9 mouse cellular contexts compared by ENCODE assay signal in the genomic region with DNA sequence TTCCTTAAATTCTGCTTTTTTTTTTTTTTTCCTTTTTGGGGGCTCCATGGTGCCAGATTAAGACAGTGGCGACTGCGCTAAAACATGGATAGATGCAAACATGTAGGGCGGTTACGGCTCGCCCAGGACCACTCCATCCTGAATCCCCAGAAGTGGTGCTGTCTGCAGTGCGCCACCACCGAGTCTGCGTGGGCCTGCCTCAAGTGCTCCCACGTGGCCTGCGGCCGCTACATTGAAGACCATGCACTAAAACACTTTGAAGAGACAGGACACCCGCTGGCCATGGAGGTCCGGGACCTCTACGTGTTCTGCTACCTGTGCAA. TPM values are rescaled to one million over a fixed set of nuclear protein-coding genes. Genes with fewer than 3 reads are reported as not detected.
DNase-seq lines count a peak whose midpoint lies in the region; ATAC-seq and TF ChIP-seq lines count a peak whose summit lies in the region.
"Had no signal": no experiment of that assay in that cellular context is flagged by ENCODE, and none has a peak within 500 bp of the region (broad histone marks: within the 10 kb centered on the region; RNA-seq: fewer than 3 reads in every experiment).

No protein-coding gene starts in this region.

- intact Hi-C loops in left cerebral cortex, adult 2 months (cut with DNase I): loop anchor here (5.0 kb wide), 2 partner anchors 45 to 160 kb away; no protein-coding TSS in a partner anchor

- peak overlapping the region; percentile 78 for H3K27ac ChIP-seq in left cerebral cortex, adult 2 months
- H3K27ac ChIP-seq in forebrain, embryonic 10.5 days: peak overlapping the region; percentile 69
- H3K27ac ChIP-seq in intestine, embryonic 15.5 days: no peak overlapping the region
- 0 out of 2 replicates have a peak overlapping the region, but pooled peaks have one; percentile 42 for H3K27ac ChIP-seq in neural tube, embryonic 13.5 days (replicated peaks)

- H3K27me3 ChIP-seq in forebrain, embryonic 10.5 days (ENCODE audit: poor library complexity, severe bottlenecking): peaks cover 49% of the 10 kb centered on the region
- H3K27me3 ChIP-seq in intestine, embryonic 15.5 days (replicated peaks): no peaks in the 10 kb centered on the region
- 0 out of 2 replicates have a peak, but pooled peaks cover 5% of the 10 kb centered on the region for H3K27me3 ChIP-seq in neural tube, embryonic 13.5 days

- peak; percentile 36; the same call in 1 of the 2 replicates for ATAC-seq in intestine, embryonic 15.5 days
- ATAC-seq in neural tube, embryonic 13.5 days (ENCODE audit: low read depth): peak; percentile 64; the same call in 1 of the 2 replicates

- WGBS in forebrain, embryonic 10.5 days: 9% methylated on average over 14 of the region's 14 CpGs
- 35% methylated on average over 14 of the region's 14 CpGs for WGBS in intestine, embryonic 15.5 days
- 9% methylated on average over 14 of the region's 14 CpGs for WGBS in neural tube, embryonic 13.5 days

- H3K4me3 ChIP-seq in left cerebral cortex, adult 2 months: peak overlapping the region; percentile 57
- peak overlapping the region; percentile 59 for H3K4me3 ChIP-seq in forebrain, embryonic 10.5 days
- H3K4me3 ChIP-seq in intestine, embryonic 15.5 days (replicated peaks): peak overlapping the region; percentile 39
- H3K4me3 ChIP-seq in neural tube, embryonic 13.5 days: peak overlapping the region; percentile 39

- TF ChIP-seq CTCF in left cerebral cortex, adult 2 months (IDR thresholded peaks at IDR 0.05): no peak

- peak overlapping the region; percentile 69 for H3K4me2 ChIP-seq in intestine, embryonic 15.5 days (replicated peaks)
- H3K4me2 ChIP-seq in neural tube, embryonic 13.5 days: peak overlapping the region; percentile 77

- no peaks in the 10 kb centered on the region for H3K9me3 ChIP-seq in forebrain, embryonic 10.5 days
- H3K9me3 ChIP-seq in intestine, embryonic 15.5 days: no peaks in the 10 kb centered on the region
- H3K9me3 ChIP-seq in neural tube, embryonic 13.5 days: no peaks in the 10 kb centered on the region

- peaks cover 20% of the 10 kb centered on the region for H3K36me3 ChIP-seq in forebrain, embryonic 10.5 days (replicated peaks)
- no peaks in the 10 kb centered on the region for H3K36me3 ChIP-seq in intestine, embryonic 15.5 days
- H3K36me3 ChIP-seq in neural tube, embryonic 13.5 days: peaks cover 21% of the 10 kb centered on the region

- no peak for DNase-seq in left cerebral cortex, adult 2 months (ENCODE audit: extremely low spot score in 1 of 2, low spot score in 2 of 2)
- no peak for DNase-seq in left cerebral cortex, adult 9 months (ENCODE audit: low spot score in 2 of 2)
- DNase-seq in forebrain, embryonic 10.5 days (ENCODE audit: extremely low spot score, low spot score): no peak
- no peak for DNase-seq in MN1 (ENCODE audit: low spot score)
- no peak for DNase-seq in adrenal gland, postnatal 14 days
- no peak for DNase-seq in left cerebral cortex, adult 8-10 months (ENCODE audit: low spot score in 2 of 2)

- H3K4me1 ChIP-seq in forebrain, embryonic 10.5 days: peaks cover 42% of the 10 kb centered on the region
- H3K4me1 ChIP-seq in intestine, embryonic 15.5 days (replicated peaks): peaks cover 10% of the 10 kb centered on the region; the same call in 1 of the 2 replicates
- peaks cover 25% of the 10 kb centered on the region for H3K4me1 ChIP-seq in neural tube, embryonic 13.5 days (replicated peaks)

- H3K9ac ChIP-seq in intestine, embryonic 15.5 days: peak overlapping the region; percentile 44; the same call in 1 of the 2 replicates
- H3K9ac ChIP-seq in neural tube, embryonic 13.5 days: peak overlapping the region; percentile 66

RNA-seq across cellular contexts. Expression of gene Tomm6, which starts 16.2 kb away (rescaled TPM):
- total RNA-seq in left cerebral cortex, adult 2 months (2021): 100 to 1,000 TPM; 185 to 208 TPM
- polyA plus RNA-seq in forebrain, embryonic 10.5 days (2016; fragmentation: Nextera tagmentation; extraction: Ambion mirVana): 362 and 379 TPM in 2 replicates
- 425 and 452 TPM in 2 replicates for polyA plus RNA-seq in intestine, embryonic 15.5 days (2015; fragmentation: Nextera tagmentation; extraction: Ambion mirVana)
- polyA plus RNA-seq in neural tube, embryonic 13.5 days (2015; fragmentation: Nextera tagmentation; extraction: Ambion mirVana): 310 and 314 TPM in 2 replicates
- 196 and 198 TPM in 2 replicates for total RNA-seq in adrenal gland, postnatal 14 days (2021)
- 100 to 1,000 TPM; 191 to 212 (median 201) TPM for total RNA-seq in left cerebral cortex, adult 8-10 months (2022)

RNA-seq across cellular contexts. Expression of gene Frs3, which starts 16.9 kb away (rescaled TPM):
- 10 to 100 TPM; 27.5 to 31.0 TPM for total RNA-seq in left cerebral cortex, adult 2 months (2021)
- 7.5 and 8.6 TPM in 2 replicates for polyA plus RNA-seq in forebrain, embryonic 10.5 days (2016; fragmentation: Nextera tagmentation; extraction: Ambion mirVana)
- 4.8 and 5.5 TPM in 2 replicates for polyA plus RNA-seq in intestine, embryonic 15.5 days (2015; fragmentation: Nextera tagmentation; extraction: Ambion mirVana)
- polyA plus RNA-seq in neural tube, embryonic 13.5 days (2015; fragmentation: Nextera tagmentation; extraction: Ambion mirVana): 34.2 and 36.3 TPM in 2 replicates
- 3.8 and 4.8 TPM in 2 replicates for total RNA-seq in adrenal gland, postnatal 14 days (2021)
- 10 to 100 TPM; 27.3 to 37.3 (median 33.4) TPM for total RNA-seq in left cerebral cortex, adult 8-10 months (2022)

RNA-seq across cellular contexts. Expression of gene Gm21981, which starts 22.3 kb away (rescaled TPM):
- total RNA-seq in left cerebral cortex, adult 2 months (2021): 1 to 10 TPM; 3.1 to 4.1 TPM
- polyA plus RNA-seq in forebrain, embryonic 10.5 days (2016; fragmentation: Nextera tagmentation; extraction: Ambion mirVana): 0.14 and 0.22 TPM in 2 replicates
- polyA plus RNA-seq in intestine, embryonic 15.5 days (2015; fragmentation: Nextera tagmentation; extraction: Ambion mirVana): 0.18 and 0.24 TPM in 2 replicates
- polyA plus RNA-seq in neural tube, embryonic 13.5 days (2015; fragmentation: Nextera tagmentation; extraction: Ambion mirVana): 0.38 and 0.83 TPM in 2 replicates
- 0.90 and 1.4 TPM in 2 replicates for total RNA-seq in adrenal gland, postnatal 14 days (2021)
- 1 to 10 TPM; 2.4 to 4.9 (median 4.1) TPM for total RNA-seq in left cerebral cortex, adult 8-10 months (2022)
- total RNA-seq: hematopoietic stem cell, adult 5-6 weeks had no signal

RNA-seq across cellular contexts. Expression of gene Prickle4, which starts 22.6 kb away (rescaled TPM):
- 1 to 10 TPM; 5.2 to 6.5 TPM for total RNA-seq in left cerebral cortex, adult 2 months (2021)
- 0.70 and 0.90 TPM in 2 replicates for polyA plus RNA-seq in forebrain, embryonic 10.5 days (2016; fragmentation: Nextera tagmentation; extraction: Ambion mirVana)
- polyA plus RNA-seq in intestine, embryonic 15.5 days (2015; fragmentation: Nextera tagmentation; extraction: Ambion mirVana): 0.40 and 0.52 TPM in 2 replicates
- polyA plus RNA-seq in neural tube, embryonic 13.5 days (2015; fragmentation: Nextera tagmentation; extraction: Ambion mirVana): 0.95 and 1.4 TPM in 2 replicates
- total RNA-seq in adrenal gland, postnatal 14 days (2021): 4.5 and 4.8 TPM in 2 replicates
- total RNA-seq in left cerebral cortex, adult 8-10 months (2022): 1 to 10 TPM; 1.8 to 5.2 (median 4.3) TPM

RNA-seq across cellular contexts. Expression of gene Usp49, which starts 41.5 kb away (rescaled TPM):
- 10 to 100 TPM in 1 of 2 experiments, 1 to 10 TPM in 1; 9.6 to 13.1 TPM for total RNA-seq in left cerebral cortex, adult 2 months (2021)
- 5.0 and 6.0 TPM in 2 replicates for polyA plus RNA-seq in forebrain, embryonic 10.5 days (2016; fragmentation: Nextera tagmentation; extraction: Ambion mirVana)
- polyA plus RNA-seq in intestine, embryonic 15.5 days (2015; fragmentation: Nextera tagmentation; extraction: Ambion mirVana): 5.9 and 6.3 TPM in 2 replicates
- 8.2 and 10.6 TPM in 2 replicates for polyA plus RNA-seq in neural tube, embryonic 13.5 days (2015; fragmentation: Nextera tagmentation; extraction: Ambion mirVana)
- 6.8 and 7.8 TPM in 2 replicates for total RNA-seq in adrenal gland, postnatal 14 days (2021)
- 10 to 100 TPM; 10.2 to 13.4 (median 11.6) TPM for total RNA-seq in left cerebral cortex, adult 8-10 months (2022)
